Mouse (Mus musculus) MN1 (cell line): ENCODE data around the gene Ugt1a5.
A peak's percentile ranks its signal among the peaks of the same experiment; 100 is the strongest.
"Not testable (repeated sequence)": the region's sequence is repeated elsewhere in the genome, so short reads cannot be mapped to it uniquely, and the experiment has no call there.

Experiments
- DNase-seq: peaks from one replicate; pipeline ENCODE4 v3.0.0-alpha.2; 2016; ENCODE audit warnings: low spot score

The Ugt1a5 gene

GRCm38 (mm10) chr1:88197443-88197842, 31.6 kb downstream of the Ugt1a5 start:
- DNase-seq = no peak

- no peak for DNase-seq
These were observed 34.2 kb downstream of the Ugt1a5 start for GRCm38 (mm10) chr1:88199996-88200395.

- no peak for DNase-seq
These were observed 34.6 kb downstream of the Ugt1a5 start, which contains the start of gene Ugt1a2 for GRCm38 (mm10) chr1:88200456-88200855. TSS of gene Ugt1a2 (plus strand) at chr1:88200601.

GRCm38 (mm10) chr1:88205294-88205922, 39.6 kb downstream of the Ugt1a5 start, which contains the start of gene Dnajb3:
TSS of gene Dnajb3 (minus strand) at chr1:88205782.
- DNase-seq = no peak

- DNase-seq = no peak
These were observed 41.1 kb downstream of the Ugt1a5 start for GRCm38 (mm10) chr1:88206843-88207479.

GRCm38 (mm10) chr1:88211812-88212211, 46.0 kb downstream of the Ugt1a5 start, which contains the start of gene Ugt1a1:
TSS of gene Ugt1a1 (plus strand) at chr1:88211959.
- DNase-seq = peak; percentile 14

- peak; percentile 13 for DNase-seq
These were observed 46.7 kb downstream of the Ugt1a5 start for GRCm38 (mm10) chr1:88212341-88213045.

- DNase-seq = no peak
These were observed 47.2 kb downstream of the Ugt1a5 start for GRCm38 (mm10) chr1:88213061-88213460.

- DNase-seq = peak; percentile 24
These were observed 48.1 kb downstream of the Ugt1a5 start for GRCm38 (mm10) chr1:88213766-88214461.

GRCm38 (mm10) chr1:88214462-88214952, 48.7 kb downstream of the Ugt1a5 start:
- no peak for DNase-seq

GRCm38 (mm10) chr1:88215466-88216380, 49.9 kb downstream of the Ugt1a5 start:
- peak; percentile 23 for DNase-seq

GRCm38 (mm10) chr1:88216551-88216950, 50.7 kb downstream of the Ugt1a5 start:
- DNase-seq = peak; percentile 21

GRCm38 (mm10) chr1:88217144-88217543, 51.3 kb downstream of the Ugt1a5 start:
- DNase-seq = peak; percentile 14

- peak; percentile 12 for DNase-seq
These were observed 51.8 kb downstream of the Ugt1a5 start for GRCm38 (mm10) chr1:88217576-88217975.

- peak; percentile 18 for DNase-seq
These were observed 52.2 kb downstream of the Ugt1a5 start for GRCm38 (mm10) chr1:88218051-88218450.

- DNase-seq = peak; percentile 12
These were observed 52.8 kb downstream of the Ugt1a5 start for GRCm38 (mm10) chr1:88218591-88218990.

GRCm38 (mm10) chr1:88219054-88219453, 53.2 kb downstream of the Ugt1a5 start:
- peak; percentile 11 for DNase-seq

- peak; percentile 32 for DNase-seq
These were observed 54.5 kb downstream of the Ugt1a5 start for GRCm38 (mm10) chr1:88220336-88220735.

- no peak for DNase-seq
These were observed 56.4 kb downstream of the Ugt1a5 start for GRCm38 (mm10) chr1:88222216-88222615.

- DNase-seq = not testable (repeated sequence)
These were observed 57.3 kb downstream of the Ugt1a5 start for GRCm38 (mm10) chr1:88223011-88223515.

GRCm38 (mm10) chr1:88223591-88223990, 57.8 kb downstream of the Ugt1a5 start:
- DNase-seq = no peak
